Mouse (Mus musculus): ENCODE measurements around the gene Ugt1a9.

GRCm38 (mm10) chr1:88094941-88095492, 24.4 kb downstream of the Ugt1a9 start, which contains the start of gene Ugt1a7c:
- TF ChIP-seq CTCF (IDR thresholded peaks at IDR 0.05; ENCODE audit: extremely low read depth, insufficient read depth, insufficient read length, insufficient replicate concordance) (no peak), POLR2A (IDR thresholded peaks at IDR 0.05; ENCODE audit: low read depth, low read length) (no peak)
